Mouse (Mus musculus) lung, postnatal 0 days (tissue): ENCODE results near the gene Nkx1-2.

Experiments used
- CTCF ChIP-seq: IDR thresholded peaks from 2 replicates; pipeline ENCODE4 v1.5.1; 2016; ENCODE audit warnings: antibody characterized with exemption, mild to moderate bottlenecking
- EP300 ChIP-seq: IDR thresholded peaks from 2 replicates; pipeline ENCODE4 v1.6.1; 2016; ENCODE audit warnings: antibody characterized with exemption, mild to moderate bottlenecking, control low read depth

DNA sequence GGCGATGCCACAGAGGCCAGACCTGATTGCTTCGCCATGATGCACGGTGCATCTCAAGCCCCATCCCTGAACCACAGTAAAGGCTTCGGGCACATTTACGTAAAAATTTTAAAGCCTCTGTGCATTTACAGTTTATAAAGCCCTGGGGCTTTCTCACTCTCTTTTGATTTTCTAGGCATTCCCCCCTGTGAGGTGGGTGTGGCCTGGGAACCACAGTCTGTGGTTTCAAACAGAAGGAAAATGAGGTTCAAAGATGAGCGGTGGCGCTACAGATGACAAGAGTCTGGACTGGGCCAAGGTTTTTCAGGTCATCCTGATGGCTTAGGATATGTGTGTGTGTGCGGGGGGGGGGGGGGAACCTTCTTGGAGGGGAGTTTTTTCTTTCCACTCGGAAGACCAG is 589 bp upstream of the Nkx1-2 start:
- no peak for TF ChIP-seq CTCF
- no peak for TF ChIP-seq EP300
